Mouse (Mus musculus) monocyte, adult 2 months (primary cell): ENCODE results near the gene Kmt2e.

Experiments used
- DNase-seq, 2 experiments: peaks; one replicate each; pipeline ENCODE4 v3.0.0; 2022; ENCODE audit warnings: low spot score in 2 of 2, low read depth in 1 of 2

Kmt2e gene

GRCm38 (mm10) chr5:23497920-23498319 is 63.7 kb downstream of the Kmt2e start:
- no peak for DNase-seq

GRCm38 (mm10) chr5:23499257-23499656 is 65.0 kb downstream of the Kmt2e start:
- DNase-seq, result no peak

GRCm38 (mm10) chr5:23500715-23501114 is 66.5 kb downstream of the Kmt2e start:
- no peak for DNase-seq

- DNase-seq, result no peak
These were observed 67.5 kb downstream of the Kmt2e start for GRCm38 (mm10) chr5:23501582-23502316.

GRCm38 (mm10) chr5:23502317-23502937 is 68.2 kb downstream of the Kmt2e start:
- no peak for DNase-seq

GRCm38 (mm10) chr5:23505578-23505977 is 71.3 kb downstream of the Kmt2e start:
- no peak for DNase-seq

GRCm38 (mm10) chr5:23507210-23507609 is 73.0 kb downstream of the Kmt2e start:
- DNase-seq, result no peak

GRCm38 (mm10) chr5:23508630-23509029 is 74.4 kb downstream of the Kmt2e start:
- no peak for DNase-seq

- DNase-seq, result no peak
These were observed 77.2 kb downstream of the Kmt2e start for GRCm38 (mm10) chr5:23511456-23511855.

GRCm38 (mm10) chr5:23512556-23512955 is 78.3 kb downstream of the Kmt2e start:
- no peak for DNase-seq

- no peak for DNase-seq
These were observed 79.2 kb downstream of the Kmt2e start for GRCm38 (mm10) chr5:23513468-23513867.

- DNase-seq, result no peak
These were observed 80.8 kb downstream of the Kmt2e start for GRCm38 (mm10) chr5:23515038-23515437.

- DNase-seq, result no peak
These were observed 82.7 kb downstream of the Kmt2e start for GRCm38 (mm10) chr5:23516962-23517361.

- DNase-seq, result no peak
These were observed 83.6 kb downstream of the Kmt2e start for GRCm38 (mm10) chr5:23517839-23518238.

GRCm38 (mm10) chr5:23518673-23519072 is 84.4 kb downstream of the Kmt2e start:
- no peak for DNase-seq

GRCm38 (mm10) chr5:23519679-23520078 is 85.4 kb downstream of the Kmt2e start:
- no peak for DNase-seq

GRCm38 (mm10) chr5:23521645-23522044 is 87.4 kb downstream of the Kmt2e start:
- DNase-seq, result no peak

- DNase-seq, result no peak
These were observed 89.7 kb downstream of the Kmt2e start for GRCm38 (mm10) chr5:23523936-23524335.

GRCm38 (mm10) chr5:23524621-23525020 is 90.4 kb downstream of the Kmt2e start:
- DNase-seq, result no peak

GRCm38 (mm10) chr5:23531100-23531499 is 96.9 kb downstream of the Kmt2e start:
- no peak for DNase-seq

- DNase-seq, result no peak
These were observed 97.4 kb downstream of the Kmt2e start for GRCm38 (mm10) chr5:23531541-23532096.

- no peak for DNase-seq
These were observed 101.5 kb downstream of the Kmt2e start for GRCm38 (mm10) chr5:23535692-23536091.
